Comparison of ENCODE assay signal across 8 mouse cellular contexts in the genomic region with DNA sequence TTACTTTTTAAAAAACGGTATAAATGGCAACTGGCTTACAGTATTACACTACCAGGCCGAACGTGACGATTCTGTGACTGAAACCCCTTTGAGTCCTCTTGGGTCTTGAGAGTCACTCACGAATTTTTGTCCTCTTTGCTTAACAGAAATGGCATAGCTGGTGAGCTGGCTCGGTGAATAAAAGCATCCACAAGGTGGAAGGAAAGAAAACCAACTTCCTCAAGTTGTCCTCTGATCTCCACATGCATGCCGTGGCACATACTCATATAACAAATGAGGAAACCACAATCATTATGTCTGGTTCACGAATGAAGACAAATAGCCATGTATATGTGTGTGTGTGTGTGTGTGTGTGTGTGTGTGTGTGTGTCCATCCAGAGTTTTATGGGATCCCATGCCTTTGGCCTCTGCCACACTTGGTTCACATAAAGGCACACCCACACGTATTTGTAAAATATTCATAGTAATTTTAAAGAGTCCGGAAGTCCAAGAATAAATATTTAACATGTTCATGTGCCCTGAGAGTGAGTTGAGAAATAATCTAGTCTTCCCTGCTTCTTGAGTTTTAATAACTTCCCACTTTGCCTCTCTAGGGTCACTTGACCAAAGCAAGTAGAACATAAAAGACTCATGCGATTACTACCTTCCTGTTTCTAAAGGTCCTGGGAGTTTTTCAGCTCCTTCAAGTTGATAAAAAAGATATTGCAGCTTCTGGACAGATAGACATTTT. TPM values are rescaled to one million over a fixed set of nuclear protein-coding genes. Genes with fewer than 3 reads are reported as not detected.
DNase-seq lines count a peak whose midpoint lies in the region; ATAC-seq and TF ChIP-seq lines count a peak whose summit lies in the region.

No protein-coding gene starts in this region.

- peaks cover 31% of the 10 kb centered on the region for H3K79me2 ChIP-seq in C2C12 (ENCODE audit: control insufficient read depth, insufficient read depth)

- peaks cover 4% of the 10 kb centered on the region for H3K27me3 ChIP-seq in C2C12 (ENCODE audit: control insufficient read depth, insufficient read depth, insufficient read length)
- peaks cover 20% of the 10 kb centered on the region for H3K27me3 ChIP-seq in G1E (ENCODE audit: insufficient read depth, low read length)
- no peaks in the 10 kb centered on the region; the same call in 1 of the 2 replicates for H3K27me3 ChIP-seq in liver, postnatal 0 days (ENCODE audit: insufficient read depth, low read length)
- no peaks in the 10 kb centered on the region for H3K27me3 ChIP-seq in stomach, embryonic 16.5 days (ENCODE audit: control insufficient read depth, insufficient read depth, low read length)

- H3K36me3 ChIP-seq in C2C12 (ENCODE audit: control insufficient read depth, insufficient read depth) = peaks cover 18% of the 10 kb centered on the region
- peaks cover 8% of the 10 kb centered on the region for H3K36me3 ChIP-seq in G1E (replicated peaks)
- H3K36me3 ChIP-seq in liver, postnatal 0 days (replicated peaks; ENCODE audit: insufficient read depth, low read length) = peaks cover 2% of the 10 kb centered on the region; the same call in 1 of the 2 replicates
- H3K36me3 ChIP-seq in stomach, embryonic 16.5 days (ENCODE audit: control insufficient read depth, insufficient read depth, low read length) = no peaks in the 10 kb centered on the region

- no peak for TF ChIP-seq EP300 in liver, postnatal 0 days (IDR thresholded peaks at IDR 0.05; ENCODE audit: low read depth)

- H3K4me1 ChIP-seq in G1E (ENCODE audit: insufficient read depth, low read depth, low read length) = peaks cover 20% of the 10 kb centered on the region
- peaks cover 8% of the 10 kb centered on the region for H3K4me1 ChIP-seq in liver, postnatal 0 days (ENCODE audit: insufficient read depth)
- H3K4me1 ChIP-seq in stomach, embryonic 16.5 days (ENCODE audit: control insufficient read depth, insufficient read depth, low read length) = peaks cover 5% of the 10 kb centered on the region; the same call in 1 of the 2 replicates

- no peaks in the 10 kb centered on the region for H3K9me3 ChIP-seq in G1E (replicated peaks)
- no peaks in the 10 kb centered on the region for H3K9me3 ChIP-seq in liver, postnatal 0 days (ENCODE audit: low read length)
- no peaks in the 10 kb centered on the region for H3K9me3 ChIP-seq in stomach, embryonic 16.5 days (replicated peaks; ENCODE audit: control insufficient read depth, low read length)

- H3K4me3 ChIP-seq in C2C12 (ENCODE audit: insufficient read depth, poor library complexity, severe bottlenecking) (peak overlapping the region; percentile 95), G1E (ENCODE audit: low read depth, low read length) (peak overlapping the region; percentile 95)
- H3K4me3 ChIP-seq in liver, postnatal 0 days (ENCODE audit: low read depth, low read length) = peak overlapping the region; percentile 84
- peak overlapping the region; percentile 55 for H3K4me3 ChIP-seq in stomach, embryonic 16.5 days (replicated peaks; ENCODE audit: low read length)

- WGBS in liver, postnatal 0 days (ENCODE audit: insufficient replicate concordance) = 24% methylated on average over 11 of the region's 11 CpGs
- 36% methylated on average over 11 of the region's 11 CpGs for WGBS in stomach, embryonic 16.5 days

- 0 out of 2 replicates have a peak overlapping the region, but pooled peaks have one; percentile 8 for H3K9ac ChIP-seq in liver, postnatal 0 days (replicated peaks)
- peak overlapping the region; percentile 45 for H3K9ac ChIP-seq in stomach, embryonic 16.5 days (ENCODE audit: low read length)

- no peak for DNase-seq in G1E (ENCODE audit: low spot score)
- DNase-seq in liver, postnatal 0 days = no peak
- DNase-seq in cerebellum, adult 11-12 months = no peak
- no peak for DNase-seq in ovary, adult 18-20 months (ENCODE audit: low spot score)
- DNase-seq in left cerebral cortex, adult 9 months (ENCODE audit: low spot score in 2 of 2) = no peak

- H3K79me3 ChIP-seq in C2C12 (ENCODE audit: low read depth) = peaks cover 19% of the 10 kb centered on the region

- ATAC-seq in G1E (ENCODE audit: extremely low read depth, insufficient number of reproducible peaks, low FRiP score, poor library complexity, severe bottlenecking) = no peak
- ATAC-seq in granulocyte monocyte progenitor cell, adult 5-6 weeks (replicated peaks; ENCODE audit: poor library complexity, severe bottlenecking) = peak; percentile 45
- ATAC-seq in liver, postnatal 0 days = peak; percentile 16
- no peak for ATAC-seq in stomach, embryonic 16.5 days (ENCODE audit: insufficient read depth, low FRiP score)

- no peak overlapping the region for H3ac ChIP-seq in C2C12 (ENCODE audit: control insufficient read depth, insufficient read length, low read depth)

- TF ChIP-seq CTCF in C2C12 (IDR thresholded peaks at IDR 0.05; ENCODE audit: control insufficient read depth, insufficient read depth, insufficient read length) = no peak
- no peak for TF ChIP-seq CTCF in G1E (IDR thresholded peaks at IDR 0.05; ENCODE audit: low read depth, low read length)
- no peak for TF ChIP-seq CTCF in liver, postnatal 0 days (IDR thresholded peaks at IDR 0.05; ENCODE audit: low read depth)

- H3K4me2 ChIP-seq in liver, postnatal 0 days (ENCODE audit: low read depth, low read length) = peak overlapping the region; percentile 89
- peak overlapping the region; percentile 59 for H3K4me2 ChIP-seq in stomach, embryonic 16.5 days (ENCODE audit: low read depth, low read length)

- H3K27ac ChIP-seq in liver, postnatal 0 days (ENCODE audit: low read depth) = no peak overlapping the region
- H3K27ac ChIP-seq in stomach, embryonic 16.5 days (ENCODE audit: low read length) = no peak overlapping the region

TF ChIP-seq in C2C12, 6 proteins besides CTCF, POLR2A, EP300 and RAD21:
- TF ChIP-seq USF1 (IDR thresholded peaks at IDR 0.05; ENCODE audit: low read depth) = no peak
- no peak for TF ChIP-seq MYOG (IDR thresholded peaks at IDR 0.05; ENCODE audit: control insufficient read depth, extremely low read depth, insufficient read length)
- TF ChIP-seq MAX (IDR thresholded peaks at IDR 0.05) = no peak

RNA-seq across cellular contexts. Expression of gene Bub1, which starts 0.6 kb away (rescaled TPM):
- 10.0 TPM for polyA plus RNA-seq in C2C12 (2012; fragmentation: generic; extraction: Trizol)
- 117 and 119 TPM in 2 replicates for total RNA-seq in G1E (2014; fragmentation: Nextera tagmentation)
- total RNA-seq in G1E (2017) = 117 and 127 TPM in 2 replicates
- 6.7 and 9.6 TPM in 2 replicates for polyA plus RNA-seq in G1E (2012)
- total RNA-seq in granulocyte monocyte progenitor cell, adult 5-6 weeks (2014; fragmentation: Nextera tagmentation) = 26.9 and 56.1 TPM in 2 replicates
- 61.3 and 66.2 TPM in 2 replicates for total RNA-seq in granulocyte monocyte progenitor cell, adult 5-6 weeks (2017)
- polyA plus RNA-seq in liver, postnatal 0 days (2015; fragmentation: Nextera tagmentation; extraction: Ambion mirVana) = 7.8 and 9.5 TPM in 2 replicates
- polyA plus RNA-seq in stomach, embryonic 16.5 days (2015; fragmentation: Nextera tagmentation; extraction: Ambion mirVana) = 38.3 and 39.7 TPM in 2 replicates

RNA-seq across cellular contexts. Expression of gene Acoxl, which starts 6.4 kb away (rescaled TPM):
- polyA plus RNA-seq in C2C12 (2012; fragmentation: generic; extraction: Trizol) (not detected), G1E (2012) (0.05 and 0.06 TPM in 2 replicates)
- total RNA-seq in G1E (2014; fragmentation: Nextera tagmentation) (0.78 TPM in 1 of 2 replicates, not detected in the other), G1E (2017) (0.05 and 0.35 TPM in 2 replicates)
- not detected in 2 replicates for total RNA-seq in granulocyte monocyte progenitor cell, adult 5-6 weeks (2014; fragmentation: Nextera tagmentation)
- 0.17 TPM in 1 of 2 replicates, not detected in the other for total RNA-seq in granulocyte monocyte progenitor cell, adult 5-6 weeks (2017)
- polyA plus RNA-seq in liver, postnatal 0 days (2015; fragmentation: Nextera tagmentation; extraction: Ambion mirVana) = 0.05 and 0.07 TPM in 2 replicates
- 0.04 and 0.09 TPM in 2 replicates for polyA plus RNA-seq in stomach, embryonic 16.5 days (2015; fragmentation: Nextera tagmentation; extraction: Ambion mirVana)

RNA-seq across cellular contexts. Expression of gene Mtln, which starts 40.0 kb away (rescaled TPM):
- 41.3 TPM for polyA plus RNA-seq in C2C12 (2012; fragmentation: generic; extraction: Trizol)
- total RNA-seq in G1E (2014; fragmentation: Nextera tagmentation) = 10.2 and 12.0 TPM in 2 replicates
- 48.8 and 50.2 TPM in 2 replicates for total RNA-seq in G1E (2017)
- 106 and 136 TPM in 2 replicates for polyA plus RNA-seq in G1E (2012)
- 27.5 and 38.7 TPM in 2 replicates for total RNA-seq in granulocyte monocyte progenitor cell, adult 5-6 weeks (2014; fragmentation: Nextera tagmentation)
- 38.6 and 44.3 TPM in 2 replicates for total RNA-seq in granulocyte monocyte progenitor cell, adult 5-6 weeks (2017)
- 22.8 and 25.7 TPM in 2 replicates for polyA plus RNA-seq in liver, postnatal 0 days (2015; fragmentation: Nextera tagmentation; extraction: Ambion mirVana)
- 37.6 and 44.2 TPM in 2 replicates for polyA plus RNA-seq in stomach, embryonic 16.5 days (2015; fragmentation: Nextera tagmentation; extraction: Ambion mirVana)

RNA-seq across cellular contexts. Expression of gene Nphp1, which starts 43.6 kb away (rescaled TPM):
- 16.4 TPM for polyA plus RNA-seq in C2C12 (2012; fragmentation: generic; extraction: Trizol)
- 7.8 and 9.3 TPM in 2 replicates for total RNA-seq in G1E (2014; fragmentation: Nextera tagmentation)
- total RNA-seq in G1E (2017) = 10.7 and 11.0 TPM in 2 replicates
- polyA plus RNA-seq in G1E (2012) = 4.6 and 5.5 TPM in 2 replicates
- 14.8 and 16.3 TPM in 2 replicates for total RNA-seq in granulocyte monocyte progenitor cell, adult 5-6 weeks (2014; fragmentation: Nextera tagmentation)
- 12.0 and 14.8 TPM in 2 replicates for total RNA-seq in granulocyte monocyte progenitor cell, adult 5-6 weeks (2017)
- polyA plus RNA-seq in liver, postnatal 0 days (2015; fragmentation: Nextera tagmentation; extraction: Ambion mirVana) = 3.9 and 4.4 TPM in 2 replicates
- 28.3 and 36.2 TPM in 2 replicates for polyA plus RNA-seq in stomach, embryonic 16.5 days (2015; fragmentation: Nextera tagmentation; extraction: Ambion mirVana)

Comparison
In these comparisons a context has a peak if more than half of its experiments do, and no peak if none do; other contexts are left out.
1. ATAC-seq: peak in granulocyte monocyte progenitor cell, adult 5-6 weeks (single experiment) and liver, postnatal 0 days (single experiment); none in G1E (single experiment) and stomach, embryonic 16.5 days (single experiment).
2. Peak in every context shown above with its lines, with median percentiles within 50 percentile points of each other: H3K4me3 ChIP-seq.